Mouse (Mus musculus): ENCODE results near the gene Fbxl18. TPM values are rescaled to one million over a fixed set of nuclear protein-coding genes. Genes with fewer than 3 reads are reported as not detected.
"Not testable (repeated sequence)": the region's sequence is repeated elsewhere in the genome, so short reads cannot be mapped to it uniquely, and the experiment has no call there.

Gene Fbxl18
- total RNA-seq, 4 experiments from 2014 or later = 3.7 to 5.2 (median 4.7) TPM

GRCm38 (mm10) chr5:142873718-142874117, 21.5 kb downstream of the Fbxl18 start:
- no peak for DNase-seq (ENCODE audit: low spot score)

DNA sequence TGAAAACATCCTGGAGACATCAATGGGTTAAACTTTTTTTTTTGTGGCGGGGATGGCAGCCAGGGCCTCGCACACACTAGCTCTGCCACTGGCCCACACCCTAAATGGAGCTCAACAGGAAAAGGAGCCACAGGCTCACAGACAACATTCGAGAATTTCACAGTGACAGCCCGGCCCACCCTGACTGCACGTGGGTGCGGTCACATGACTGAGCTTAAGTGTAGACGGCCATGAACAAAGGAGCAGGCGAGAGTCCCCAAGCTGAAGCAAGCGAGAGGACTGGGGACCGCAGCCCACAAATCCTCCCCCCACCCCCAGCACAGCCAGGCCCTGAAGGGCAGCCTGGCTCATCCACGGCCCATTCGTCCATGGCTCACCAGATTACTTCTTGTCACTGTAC, 23.5 kb downstream of the Fbxl18 start:
- DNase-seq (ENCODE audit: low spot score) = no peak

DNA sequence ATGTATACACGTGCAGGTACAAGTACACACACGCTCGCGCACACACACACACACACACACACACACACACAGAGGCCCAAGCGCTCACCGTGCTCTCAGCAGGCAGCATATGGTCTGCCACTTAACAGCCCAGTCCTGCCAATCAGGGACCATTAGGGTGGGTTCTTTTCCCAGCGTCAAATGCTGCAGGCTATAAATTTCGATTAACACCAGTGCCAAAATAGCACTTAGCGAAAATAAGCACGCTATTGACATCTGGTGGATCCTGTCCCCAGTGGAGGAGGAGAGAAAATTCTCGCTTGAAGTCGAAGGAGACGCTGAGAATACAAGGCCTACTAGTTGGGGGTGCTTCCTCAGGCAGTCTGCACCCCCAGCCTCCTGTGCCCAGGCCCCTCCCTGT, 25.8 kb downstream of the Fbxl18 start:
- no peak for DNase-seq (ENCODE audit: low spot score)

DNA sequence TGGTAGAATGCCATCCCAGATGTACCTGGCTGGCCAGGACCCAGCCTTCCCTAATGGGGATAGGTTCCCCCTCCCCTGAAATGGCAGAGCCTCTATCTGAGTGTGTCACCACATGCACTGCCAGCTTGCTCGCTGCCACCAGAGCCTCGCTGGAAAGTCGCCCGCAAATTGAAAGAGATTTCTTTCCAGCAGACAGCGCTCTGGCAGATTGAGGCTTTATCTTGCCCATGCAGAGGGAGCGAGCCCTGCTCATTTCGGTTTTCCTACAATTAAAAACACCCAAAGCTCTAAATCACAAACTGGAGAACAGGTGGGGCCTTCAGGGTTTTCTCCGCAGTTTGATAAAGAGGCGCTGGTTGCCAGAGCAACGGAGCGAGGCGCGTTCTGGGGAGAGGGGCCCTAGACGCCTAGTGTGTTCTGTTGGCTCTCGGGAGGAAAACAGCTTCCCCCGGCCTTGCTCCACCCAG, 37.4 kb downstream of the Fbxl18 start:
- no peak for DNase-seq (ENCODE audit: low spot score)

DNA sequence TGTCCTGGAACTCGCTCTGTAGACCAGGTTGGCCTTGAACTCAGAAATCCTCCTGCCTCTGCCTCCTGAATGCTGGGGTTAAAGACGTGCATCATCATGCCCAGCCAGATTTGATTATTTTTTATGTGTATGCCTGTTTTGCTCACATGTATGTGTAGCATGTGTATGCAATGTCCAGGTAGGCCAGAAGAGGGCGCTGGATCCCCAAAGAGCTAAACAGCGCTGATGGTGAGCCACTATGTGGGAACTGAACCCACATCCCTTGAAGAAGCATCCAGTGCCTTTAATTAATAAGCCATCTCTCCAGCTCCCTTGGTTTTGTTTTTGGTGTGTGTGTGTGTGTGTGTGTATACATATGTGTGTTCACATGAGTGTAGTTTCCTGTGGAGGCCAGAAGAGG, 38.8 kb downstream of the Fbxl18 start:
- DNase-seq (ENCODE audit: low spot score) = no peak

DNA sequence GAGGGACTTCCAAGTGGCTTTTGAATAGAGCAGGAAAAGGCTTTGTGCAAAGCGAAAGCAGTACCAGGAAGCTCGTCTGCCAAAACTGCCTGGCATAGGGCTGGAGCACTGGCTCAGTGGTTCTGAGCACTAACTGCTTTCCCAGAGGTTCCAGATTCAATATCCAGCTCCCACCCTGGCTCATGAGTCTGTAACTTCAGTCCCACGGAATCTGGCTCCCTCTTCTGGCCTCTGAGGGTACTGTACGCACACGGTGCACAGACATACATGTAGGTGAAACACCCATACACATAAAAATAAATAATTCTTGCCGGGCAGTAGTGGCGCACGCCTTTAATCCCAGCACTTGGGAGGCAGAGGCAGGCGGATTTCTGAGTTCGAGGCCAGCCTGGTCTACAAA, 40.3 kb downstream of the Fbxl18 start:
- no peak for DNase-seq (ENCODE audit: low spot score)

DNA sequence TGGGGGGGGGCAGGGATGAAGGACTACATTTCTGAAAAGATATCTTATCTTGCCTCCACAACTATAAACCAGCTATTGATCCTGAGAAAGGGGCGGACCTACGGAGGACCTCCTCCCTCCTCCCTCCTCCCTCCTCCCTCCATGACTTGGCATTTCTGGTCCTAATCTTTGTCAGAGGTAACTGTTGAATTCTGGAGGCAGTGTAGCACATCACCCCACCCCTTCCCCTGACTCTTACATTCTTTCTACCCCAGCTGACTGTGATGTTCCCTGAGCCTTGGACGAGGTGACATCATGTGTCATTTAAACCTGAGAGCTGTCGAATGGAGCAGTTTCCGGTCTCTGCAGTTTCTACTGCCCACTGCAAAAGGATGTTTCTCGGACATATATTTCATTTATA, 41.6 kb downstream of the Fbxl18 start:
- no peak for DNase-seq (ENCODE audit: low spot score)

DNA sequence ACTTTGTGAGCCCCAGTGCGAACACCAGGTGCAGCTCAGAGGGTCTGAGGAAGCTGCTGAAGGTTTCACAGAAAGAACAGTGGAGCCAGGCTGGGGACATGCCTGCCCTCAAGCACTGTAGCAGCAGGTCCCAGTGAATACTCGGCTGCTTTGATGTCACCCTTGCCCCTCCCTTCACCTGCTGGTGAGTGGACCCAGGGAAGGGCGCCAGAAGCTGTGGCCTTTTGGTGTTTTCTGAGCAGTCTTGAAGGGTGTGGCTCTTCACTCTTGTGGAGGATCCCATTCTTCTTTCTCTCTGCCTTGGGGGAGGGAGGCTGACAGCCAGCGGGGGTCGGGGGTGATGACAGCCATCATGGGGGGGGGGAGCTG, 43.6 kb downstream of the Fbxl18 start:
- DNase-seq (ENCODE audit: low spot score) = no peak

DNA sequence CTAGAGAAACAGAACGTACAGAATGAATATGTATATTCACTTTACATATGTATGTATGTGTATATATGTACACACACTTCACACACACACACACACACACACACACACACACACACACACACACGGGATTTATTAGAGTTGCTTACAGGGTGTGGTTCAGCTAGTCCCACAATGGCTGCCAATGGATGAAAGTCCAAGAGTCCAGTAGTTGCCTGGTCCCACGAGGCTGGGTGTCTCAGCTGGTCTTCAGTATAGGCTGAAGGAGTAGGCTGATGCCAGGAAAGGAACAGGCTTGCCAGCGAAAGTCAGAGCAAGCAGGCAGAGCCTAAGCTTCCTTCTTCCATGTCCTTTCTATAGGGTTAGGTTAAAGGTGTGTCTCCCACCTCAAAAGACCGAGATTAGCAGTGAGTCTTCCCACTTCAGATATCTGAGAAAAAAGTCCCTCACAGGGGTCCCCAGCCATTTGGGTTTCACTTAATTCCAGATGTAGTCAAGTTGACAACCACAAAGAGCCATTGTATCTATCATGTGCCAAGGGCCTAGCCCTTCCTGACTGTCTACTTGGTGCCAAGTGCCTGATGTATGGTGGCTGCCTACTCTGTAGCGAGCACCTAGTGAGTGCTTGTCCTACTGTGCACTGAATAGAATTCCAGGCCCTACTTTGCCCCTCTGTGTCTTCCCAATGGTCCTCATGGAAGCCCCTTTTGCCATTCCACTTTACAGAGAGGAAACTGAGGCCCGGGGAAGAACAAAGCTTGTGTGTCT, 44.1 kb downstream of the Fbxl18 start:
- no peak for DNase-seq (ENCODE audit: low spot score)

GRCm38 (mm10) chr5:142850476-142850875, 44.7 kb downstream of the Fbxl18 start:
- DNase-seq (ENCODE audit: low spot score) = no peak

DNA sequence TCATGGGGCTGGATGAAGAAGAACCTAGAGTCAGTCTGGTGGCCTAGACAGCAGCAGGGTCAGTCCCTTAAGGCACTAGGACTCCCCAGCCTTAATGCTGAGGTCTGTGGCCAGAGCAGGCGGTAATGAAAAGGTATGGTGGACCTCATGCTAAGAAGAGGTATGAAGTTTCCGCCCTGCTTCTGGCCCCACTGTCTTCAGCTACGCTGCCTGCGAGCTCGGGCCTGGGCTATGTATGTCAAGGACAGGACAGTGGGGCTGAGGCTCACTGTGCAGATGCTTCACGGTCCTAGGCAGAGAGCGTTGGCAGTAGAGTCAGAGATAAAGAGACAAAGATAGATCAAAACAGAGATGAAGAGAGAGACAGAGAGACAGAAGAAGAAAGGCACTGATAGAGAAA, 46.3 kb downstream of the Fbxl18 start:
- DNase-seq (ENCODE audit: low spot score) = no peak

- DNase-seq (ENCODE audit: low spot score) = no peak
Measured at GRCm38 (mm10) chr5:142848149-142848548, 47.1 kb downstream of the Fbxl18 start.

DNA sequence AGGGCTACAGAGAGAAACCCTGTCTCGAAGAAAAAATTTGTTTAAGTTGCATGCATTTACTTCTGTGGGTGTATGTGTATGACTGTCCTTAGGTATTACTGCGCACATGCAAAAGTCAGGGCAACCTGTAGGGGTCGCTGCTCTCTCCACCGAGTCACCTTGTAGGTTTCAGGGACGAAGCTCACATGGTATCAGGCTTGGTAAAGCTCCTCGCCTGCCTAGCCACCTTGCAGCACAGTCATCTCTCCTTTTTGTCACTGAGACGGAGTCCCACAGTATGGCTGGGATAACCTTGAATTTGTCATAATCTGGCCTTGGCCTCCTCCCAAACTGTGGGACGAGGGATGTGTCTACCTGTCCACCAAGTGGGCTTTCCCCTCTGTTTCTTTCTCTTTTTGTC, 50.8 kb downstream of the Fbxl18 start:
- DNase-seq (ENCODE audit: low spot score) = no peak

DNA sequence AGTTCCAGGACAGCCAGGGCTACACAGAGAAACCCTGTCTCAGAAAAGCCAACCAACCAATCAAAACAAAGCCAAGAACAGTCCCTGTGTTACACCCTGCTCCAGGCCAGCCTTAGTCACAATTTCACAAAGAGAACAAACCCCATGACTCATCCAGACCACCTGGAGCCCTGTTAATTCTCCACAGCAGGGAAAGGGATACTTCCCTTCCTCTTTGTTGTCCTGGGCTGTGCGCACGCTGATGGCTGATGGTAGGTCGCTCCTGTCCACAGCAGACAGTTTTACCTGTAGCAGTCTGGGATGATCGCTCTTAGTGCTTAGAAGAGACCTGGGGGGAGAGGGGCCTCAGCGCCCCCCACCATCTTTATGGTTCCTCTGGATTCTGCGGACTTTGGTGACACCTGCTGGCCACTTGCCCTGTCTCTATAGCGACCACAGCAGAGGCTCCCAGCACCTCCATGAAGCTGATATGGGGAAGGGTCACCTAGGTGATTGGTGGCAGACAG, 53.0 kb downstream of the Fbxl18 start:
- DNase-seq (ENCODE audit: low spot score) = no peak

GRCm38 (mm10) chr5:142841372-142842136, 53.7 kb downstream of the Fbxl18 start:
- peak; percentile 36 for DNase-seq (ENCODE audit: low spot score)

DNA sequence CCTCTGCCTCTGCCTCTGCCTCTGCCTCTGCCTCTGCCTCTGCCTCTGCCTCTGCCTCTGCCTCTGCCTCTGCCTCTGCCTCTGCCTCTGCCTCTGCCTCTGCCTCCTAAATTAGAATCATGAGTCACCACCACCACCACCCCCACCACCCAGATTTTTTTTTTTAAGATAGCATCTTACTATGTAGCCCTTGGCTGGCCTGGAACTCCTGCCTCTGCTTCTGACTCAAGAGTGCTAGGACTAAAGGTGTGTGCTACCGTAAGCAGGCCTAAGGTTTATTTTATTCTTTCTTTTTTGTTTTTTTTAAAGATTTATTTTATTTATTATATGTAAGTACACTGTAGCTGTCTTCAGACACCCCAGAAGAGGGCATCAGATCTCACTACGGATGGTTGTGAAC, 57.8 kb downstream of the Fbxl18 start:
- not testable (repeated sequence) for DNase-seq (ENCODE audit: low spot score)

GRCm38 (mm10) chr5:142836891-142837290, 58.3 kb downstream of the Fbxl18 start:
- DNase-seq (ENCODE audit: low spot score) = no peak

DNA sequence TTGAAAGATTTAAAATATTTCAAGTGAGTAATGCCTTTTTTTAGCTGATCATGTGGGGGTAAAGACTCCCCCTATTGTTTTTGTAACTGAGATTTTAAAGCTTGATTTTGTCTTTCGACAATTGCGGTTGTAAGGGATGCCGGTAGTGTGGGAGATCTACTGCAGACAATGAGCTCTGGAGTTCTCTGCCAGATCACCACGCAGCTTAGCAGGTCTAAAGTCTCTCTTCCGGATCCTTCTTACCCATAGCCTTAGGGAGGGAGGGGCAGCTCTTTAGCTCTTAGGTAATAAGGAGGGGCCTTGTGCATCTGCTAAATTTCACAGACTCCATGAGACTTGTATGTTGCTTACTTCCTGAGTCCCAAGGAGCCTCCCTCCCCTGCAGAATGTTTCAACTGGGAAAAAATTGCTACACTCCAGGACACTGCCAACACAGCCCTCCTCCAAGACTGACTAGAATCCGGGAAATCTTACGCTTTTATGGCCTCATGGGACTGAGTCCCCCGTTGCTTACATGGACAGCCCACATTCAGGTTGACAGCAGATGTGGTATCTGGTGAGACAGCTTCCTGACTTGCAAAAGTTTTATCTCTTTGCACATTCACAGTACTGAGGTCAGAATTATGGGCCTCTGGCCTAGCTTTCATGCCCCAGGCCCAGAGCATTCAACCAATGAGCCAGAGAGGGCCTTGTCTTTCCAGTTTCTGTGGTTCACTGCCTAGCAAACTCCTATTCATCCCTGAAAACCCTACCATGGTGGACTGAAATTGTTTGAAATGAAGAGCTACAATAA, 61.4 kb downstream of the Fbxl18 start:
- DNase-seq (ENCODE audit: low spot score) = no peak

DNA sequence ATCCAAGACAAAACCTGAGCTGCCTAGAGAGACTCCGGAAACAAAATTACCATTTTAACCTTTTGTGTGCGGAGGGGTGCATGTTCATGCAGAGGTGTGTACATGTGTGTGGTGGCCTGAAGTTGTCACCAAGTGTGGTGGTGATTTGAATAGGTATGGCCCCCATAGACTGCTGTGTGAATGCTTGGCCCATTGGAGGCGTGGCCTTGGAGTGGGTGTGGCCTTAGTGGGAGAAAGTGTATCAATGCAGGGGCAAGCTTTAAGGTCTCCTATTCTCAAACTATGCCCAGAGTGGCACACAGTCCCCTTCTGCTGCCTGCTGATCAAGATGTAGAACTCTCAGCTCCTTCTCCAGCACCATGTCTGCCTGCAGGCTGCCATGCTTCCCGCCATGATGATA, 69.1 kb downstream of the Fbxl18 start:
- DNase-seq (ENCODE audit: low spot score) = no peak

GRCm38 (mm10) chr5:142825665-142826064, 69.6 kb downstream of the Fbxl18 start:
- no peak for DNase-seq (ENCODE audit: low spot score)

DNA sequence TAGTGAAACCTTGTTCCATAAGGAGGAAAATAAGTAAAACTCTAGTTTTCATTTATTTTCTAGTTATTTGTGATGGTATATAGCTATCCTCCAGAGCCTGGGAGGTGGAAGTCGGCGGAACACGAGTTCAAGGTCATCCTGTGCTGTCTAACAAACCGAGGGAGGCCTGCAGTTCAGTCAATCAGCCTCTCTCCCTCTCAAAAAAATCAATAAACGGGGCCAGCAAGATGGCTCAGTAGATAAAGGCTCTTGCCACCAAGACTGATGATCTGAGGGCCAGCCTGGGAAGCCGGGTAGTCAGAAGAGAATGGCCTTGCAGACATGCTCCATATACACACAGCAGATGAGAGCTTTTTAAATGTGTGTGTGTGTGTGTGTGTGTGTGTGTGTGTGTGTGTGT, 71.1 kb downstream of the Fbxl18 start:
- DNase-seq (ENCODE audit: low spot score) = no peak
